Mouse (Mus musculus) c-Kit-positive CD71-positive TER-119-negative erythroid progenitor cells, embryonic 14.5 days (primary cell): ENCODE data around the gene Lgsn.

Experiments used
- DNase-seq: peaks from one replicate; pipeline ENCODE4 v3.0.0-alpha.2; 2013; ENCODE audit warnings: low read depth

Gene Lgsn

GRCm38 (mm10) chr1:31176101-31176500, at the start of gene Lgsn:
TSS of gene Lgsn (plus strand) at chr1:31176401.
- no peak for DNase-seq

DNA sequence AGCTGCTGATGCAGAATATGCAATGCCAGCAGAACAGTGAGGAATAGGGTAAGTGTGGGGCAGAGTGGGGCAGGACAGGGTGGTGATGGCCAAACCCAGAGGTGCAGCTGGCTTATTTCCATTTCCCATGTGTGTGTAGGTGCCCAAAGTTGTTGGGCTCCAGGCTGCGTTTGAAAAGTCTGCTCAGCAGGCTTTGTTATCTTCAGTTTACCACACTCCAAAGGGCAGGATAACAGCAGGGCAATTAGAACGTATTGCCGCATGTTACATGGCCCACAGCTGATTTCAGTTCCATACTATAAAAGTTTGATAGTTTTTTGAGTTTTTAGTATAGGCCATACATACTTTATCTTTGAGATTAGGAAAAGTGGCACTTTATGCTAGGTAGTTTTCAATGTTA, 37.8 kb upstream of the Lgsn start:
- DNase-seq, result no peak

- DNase-seq, result no peak
Measured at GRCm38 (mm10) chr1:31142288-31143094, 33.7 kb upstream of the Lgsn start.

GRCm38 (mm10) chr1:31143571-31143970, 32.6 kb upstream of the Lgsn start:
- DNase-seq, result no peak

GRCm38 (mm10) chr1:31149671-31150070, 26.5 kb upstream of the Lgsn start:
- DNase-seq, result no peak

- no peak for DNase-seq
Measured at GRCm38 (mm10) chr1:31150546-31150945, 25.7 kb upstream of the Lgsn start.

DNA sequence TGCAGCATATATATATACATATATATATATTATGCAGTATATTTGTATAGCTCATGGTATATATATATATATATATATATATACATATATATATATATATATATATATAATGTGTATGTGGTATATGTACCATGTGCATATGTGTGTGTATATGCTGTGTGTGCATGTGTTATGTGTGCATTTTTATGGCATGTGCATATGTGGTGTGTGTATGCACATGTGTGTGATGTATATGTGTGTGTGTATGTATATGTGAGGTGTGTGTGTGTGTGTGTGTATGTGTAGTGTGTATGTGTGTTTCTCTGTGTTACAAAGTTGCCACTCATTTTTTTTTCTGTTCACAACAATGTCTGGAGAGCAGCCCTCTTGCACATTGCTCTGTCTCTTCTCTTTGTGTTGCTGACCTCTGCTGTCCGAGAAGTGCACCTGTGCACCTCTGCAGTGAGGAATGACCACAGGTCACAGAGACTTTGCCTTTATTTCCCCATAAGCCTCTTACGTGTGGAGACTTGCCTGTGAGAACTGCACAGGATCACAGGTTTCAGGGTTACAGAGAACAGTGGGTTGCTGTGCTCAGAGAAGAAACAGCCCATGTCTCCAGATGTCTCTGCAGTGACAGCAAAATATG, 23.3 kb upstream of the Lgsn start:
- DNase-seq, result no peak

GRCm38 (mm10) chr1:31153793-31154349, 22.3 kb upstream of the Lgsn start:
- DNase-seq, result no peak

- DNase-seq, result no peak
Measured at GRCm38 (mm10) chr1:31156185-31156584, 20.0 kb upstream of the Lgsn start.

- DNase-seq, result no peak
Measured at GRCm38 (mm10) chr1:31156884-31157283, 19.3 kb upstream of the Lgsn start.

- DNase-seq, result no peak
Measured at GRCm38 (mm10) chr1:31164527-31165189, 11.5 kb upstream of the Lgsn start.

- DNase-seq, result no peak
Measured at GRCm38 (mm10) chr1:31165326-31166121, 10.7 kb upstream of the Lgsn start.

GRCm38 (mm10) chr1:31175401-31175800, 800 bp upstream of the Lgsn start:
- no peak for DNase-seq

DNA sequence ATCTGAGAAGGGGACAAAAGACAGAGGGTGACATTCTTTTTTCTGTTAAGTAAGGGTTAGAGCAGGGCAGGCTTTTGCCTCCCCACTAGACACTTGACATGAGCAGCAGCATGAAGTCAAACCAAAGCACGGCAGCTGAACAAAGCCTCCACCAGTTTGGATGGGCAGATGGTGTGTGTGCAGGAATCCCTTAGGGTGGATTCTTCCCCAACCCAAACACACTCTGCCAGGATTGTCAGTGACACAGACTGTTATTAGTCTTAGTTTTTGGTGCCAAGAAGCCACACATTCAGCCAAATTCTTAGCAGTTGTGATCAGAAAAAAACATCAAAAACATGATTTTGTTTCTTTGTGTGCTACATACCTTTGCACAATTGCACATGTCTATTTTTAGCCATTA, 2.1 kb downstream of the Lgsn start:
- no peak for DNase-seq

- DNase-seq, result no peak
Measured at GRCm38 (mm10) chr1:31190237-31190866, 14.2 kb downstream of the Lgsn start.

DNA sequence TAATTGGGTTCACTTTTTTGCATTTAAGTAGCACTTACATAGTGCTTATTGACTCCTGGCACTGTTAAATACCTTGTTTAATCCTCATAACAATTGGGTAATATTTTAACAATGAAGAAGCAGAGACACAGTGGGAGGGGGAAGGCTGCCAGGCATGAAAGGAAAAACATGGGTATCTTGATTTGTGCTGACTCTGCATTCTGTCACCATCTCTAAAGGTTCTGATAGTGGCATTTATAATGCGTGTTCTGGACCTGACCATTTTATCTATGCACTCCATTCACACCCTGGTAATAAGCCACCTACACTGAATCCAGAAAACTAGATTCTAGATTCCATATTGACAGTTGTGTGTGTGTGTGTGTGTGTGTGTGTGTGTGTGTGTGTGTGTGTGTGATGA, 19.4 kb downstream of the Lgsn start:
- DNase-seq, result no peak

GRCm38 (mm10) chr1:31196959-31197358, 20.8 kb downstream of the Lgsn start:
- DNase-seq, result no peak

DNA sequence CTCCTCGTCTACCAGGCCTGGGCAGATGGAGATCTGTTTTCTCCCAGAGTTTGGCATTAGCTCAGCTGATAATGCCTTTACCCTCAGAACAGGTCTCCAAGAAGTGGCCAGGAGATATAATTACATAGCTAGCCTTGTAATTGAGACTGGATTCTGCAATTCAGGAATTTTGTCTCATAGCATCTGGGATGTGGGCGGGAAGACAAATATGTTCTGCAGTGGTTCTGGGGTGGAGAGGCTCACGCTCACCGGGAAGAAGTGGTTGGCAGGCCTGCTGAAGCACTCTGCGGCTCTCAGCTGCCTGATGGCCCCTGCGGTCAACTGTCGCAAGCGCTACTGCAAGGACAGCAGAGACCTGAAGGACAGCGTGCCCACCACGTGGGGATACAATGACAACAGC, 27.6 kb downstream of the Lgsn start:
- no peak for DNase-seq

DNA sequence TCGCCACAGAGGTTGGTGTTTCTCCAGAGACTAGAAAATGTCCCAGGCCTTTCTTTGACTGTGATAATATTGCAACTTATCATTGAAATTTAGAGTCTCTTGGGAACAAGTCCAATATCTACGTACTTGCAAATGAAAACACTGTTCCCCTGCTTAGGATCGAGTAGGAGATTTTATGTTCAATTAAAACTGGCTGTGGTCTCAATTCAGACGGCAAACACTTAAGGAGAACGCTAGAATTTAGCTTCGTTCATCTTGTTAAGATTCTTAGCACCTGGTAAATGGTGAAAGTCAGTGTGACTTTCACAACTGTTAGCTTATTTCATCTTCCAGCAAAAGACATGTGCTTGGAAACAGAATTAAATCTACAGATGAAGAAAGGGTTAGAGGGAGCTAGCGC, 29.1 kb downstream of the Lgsn start:
- no peak for DNase-seq

DNA sequence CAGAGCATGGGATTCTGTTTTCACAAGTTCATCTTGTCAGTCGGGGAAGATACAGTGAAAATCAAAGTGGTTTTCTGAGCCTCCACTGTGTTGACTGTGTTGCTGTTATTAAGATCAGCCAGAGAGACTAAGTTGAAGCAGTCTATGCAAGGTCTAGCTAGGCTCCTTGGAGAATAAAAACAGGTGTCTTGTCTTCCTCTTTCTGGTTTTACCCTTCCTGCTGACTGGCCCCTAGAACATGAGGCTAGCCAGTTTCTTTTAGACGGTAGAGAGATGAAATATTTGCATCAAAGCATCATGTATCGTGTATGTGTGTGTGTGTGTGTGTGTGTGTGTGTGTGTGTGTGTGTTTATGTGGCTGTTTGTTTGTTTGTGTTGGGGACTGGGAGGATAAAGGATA, 29.6 kb downstream of the Lgsn start:
- no peak for DNase-seq

- peak; percentile 14 for DNase-seq
Measured at GRCm38 (mm10) chr1:31210144-31210543, 33.9 kb downstream of the Lgsn start.

GRCm38 (mm10) chr1:31214831-31215230, 38.6 kb downstream of the Lgsn start:
- DNase-seq, result no peak
